27 mouse cellular contexts compared by ENCODE assay signal in genomic region chr2:92029387-92030133, GRCm38 (mm10). TPM values are rescaled to one million over a fixed set of nuclear protein-coding genes. Genes with fewer than 3 reads are reported as not detected.
DNase-seq lines count a peak whose midpoint lies in the region; ATAC-seq and TF ChIP-seq lines count a peak whose summit lies in the region.
"Had no signal": no experiment of that assay in that cellular context is flagged by ENCODE, and none has a peak within 500 bp of the region (broad histone marks: within the 10 kb centered on the region; RNA-seq: fewer than 3 reads in every experiment).

No protein-coding gene starts in this region.

- ATAC-seq in intestine, embryonic 16.5 days, result peak; percentile 52; the same call in 1 of the 2 replicates
- peak; percentile 78 for ATAC-seq in lung, postnatal 0 days
- ATAC-seq in stomach, postnatal 0 days (ENCODE audit: low FRiP score, low TSS enrichment), result peak; percentile 40
- no peak for ATAC-seq in hindbrain, embryonic 13.5 days (ENCODE audit: low FRiP score)

- H3K4me1 ChIP-seq in intestine, embryonic 16.5 days (ENCODE audit: control insufficient read depth, insufficient read depth, low read length), result peaks cover 11% of the 10 kb centered on the region
- no peaks in the 10 kb centered on the region for H3K4me1 ChIP-seq in lung, postnatal 0 days (ENCODE audit: insufficient read depth, low read depth, low read length)
- no peaks in the 10 kb centered on the region for H3K4me1 ChIP-seq in stomach, postnatal 0 days (replicated peaks; ENCODE audit: control insufficient read depth, insufficient read depth)
- H3K4me1 ChIP-seq in hindbrain, embryonic 13.5 days (replicated peaks), result peaks cover 7% of the 10 kb centered on the region; the same call in 1 of the 2 replicates
- H3K4me1 ChIP-seq: limb, embryonic 12.5 days; neural tube, embryonic 12.5 days had no signal

- no peaks in the 10 kb centered on the region for H3K27me3 ChIP-seq in intestine, embryonic 16.5 days (replicated peaks; ENCODE audit: control insufficient read depth, insufficient read depth, low read length)
- no peaks in the 10 kb centered on the region for H3K27me3 ChIP-seq in lung, postnatal 0 days (replicated peaks; ENCODE audit: insufficient read depth, low read length)
- no peaks in the 10 kb centered on the region for H3K27me3 ChIP-seq in stomach, postnatal 0 days (ENCODE audit: control insufficient read depth, insufficient read depth, low read length)
- H3K27me3 ChIP-seq in hindbrain, embryonic 13.5 days, result peaks cover 14% of the 10 kb centered on the region
- H3K27me3 ChIP-seq: midbrain, embryonic 15.5 days had no signal

- peak; percentile 40 to 56 for DNase-seq in lung, adult 18-20 months
- no peak for DNase-seq in lung, postnatal 36 days
- peak; percentile 77 for DNase-seq in lung, postnatal 0 days (ENCODE audit: low spot score)
- DNase-seq in stomach, postnatal 0 days (ENCODE audit: low spot score), result peak; percentile 58
- DNase-seq in cerebellum, adult 11-12 months, result no peak
- DNase-seq: adrenal gland, adult 2 months; adrenal gland, postnatal 36 days; B cell, adult 2 months; cerebellum, adult 2 months; cerebellum, postnatal 14 days; gastrocnemius, postnatal 10 days; heart, postnatal 10 days; kidney, adult 2 months; kidney, postnatal 36 days; right cerebral cortex, postnatal 4 days; thymus, postnatal 14 days had no signal

- no peak for TF ChIP-seq EP300 in lung, postnatal 0 days (IDR thresholded peaks at IDR 0.05)
- no peak for TF ChIP-seq EP300 in stomach, postnatal 0 days (optimal IDR thresholded peaks at IDR 0.05)

- H3K9me3 ChIP-seq in intestine, embryonic 16.5 days (ENCODE audit: control insufficient read depth, low read length), result no peaks in the 10 kb centered on the region
- H3K9me3 ChIP-seq in lung, postnatal 0 days (ENCODE audit: low read length), result no peaks in the 10 kb centered on the region
- H3K9me3 ChIP-seq in stomach, postnatal 0 days (ENCODE audit: control insufficient read depth, low read length), result no peaks in the 10 kb centered on the region
- no peaks in the 10 kb centered on the region for H3K9me3 ChIP-seq in hindbrain, embryonic 13.5 days
- H3K9me3 ChIP-seq: heart, embryonic 13.5 days; limb, embryonic 12.5 days; midbrain, embryonic 10.5 days; midbrain, embryonic 15.5 days; neural tube, embryonic 12.5 days had no signal

- H3K4me2 ChIP-seq in intestine, embryonic 16.5 days (ENCODE audit: low read depth, low read length), result no peak overlapping the region
- H3K4me2 ChIP-seq in lung, postnatal 0 days (replicated peaks; ENCODE audit: low read depth, low read length), result no peak overlapping the region
- no peak overlapping the region for H3K4me2 ChIP-seq in stomach, postnatal 0 days (replicated peaks; ENCODE audit: low read depth)
- no peak overlapping the region for H3K4me2 ChIP-seq in hindbrain, embryonic 13.5 days
- H3K4me2 ChIP-seq: heart, embryonic 13.5 days; limb, embryonic 12.5 days; midbrain, embryonic 15.5 days; neural tube, embryonic 12.5 days had no signal

- H3K36me3 ChIP-seq in intestine, embryonic 16.5 days (ENCODE audit: control insufficient read depth, insufficient read depth, low read length), result no peaks in the 10 kb centered on the region
- no peaks in the 10 kb centered on the region for H3K36me3 ChIP-seq in lung, postnatal 0 days (ENCODE audit: insufficient read depth, low read length)
- no peaks in the 10 kb centered on the region for H3K36me3 ChIP-seq in stomach, postnatal 0 days (ENCODE audit: control insufficient read depth, insufficient read depth, low read length)
- H3K36me3 ChIP-seq in hindbrain, embryonic 13.5 days, result no peaks in the 10 kb centered on the region
- H3K36me3 ChIP-seq: heart, embryonic 13.5 days; limb, embryonic 12.5 days; midbrain, embryonic 10.5 days; midbrain, embryonic 15.5 days; neural tube, embryonic 12.5 days had no signal

- no peak overlapping the region for H3K4me3 ChIP-seq in intestine, embryonic 16.5 days (ENCODE audit: low read length)
- no peak overlapping the region for H3K4me3 ChIP-seq in lung, postnatal 0 days (ENCODE audit: low read depth, low read length)
- H3K4me3 ChIP-seq in stomach, postnatal 0 days (ENCODE audit: low read depth, low read length), result no peak overlapping the region
- no peak overlapping the region for H3K4me3 ChIP-seq in hindbrain, embryonic 13.5 days
- H3K4me3 ChIP-seq: erythroblast, embryonic 14.5 days; heart, embryonic 13.5 days; layer of hippocampus, adult 2 months; left cerebral cortex, adult 2 months; limb, embryonic 12.5 days; midbrain, embryonic 10.5 days; midbrain, embryonic 15.5 days; neural tube, embryonic 12.5 days had no signal

- TF ChIP-seq CTCF in lung, postnatal 0 days (IDR thresholded peaks at IDR 0.05), result no peak
- no peak for TF ChIP-seq CTCF in stomach, postnatal 0 days (IDR thresholded peaks at IDR 0.05; ENCODE audit: low read depth)

- no peak overlapping the region for H3K9ac ChIP-seq in intestine, embryonic 16.5 days (ENCODE audit: low read depth, low read length)
- H3K9ac ChIP-seq in lung, postnatal 0 days (replicated peaks; ENCODE audit: low read depth), result no peak overlapping the region
- H3K9ac ChIP-seq in stomach, postnatal 0 days (ENCODE audit: low read length), result no peak overlapping the region
- no peak overlapping the region; the same call in 1 of the 2 replicates for H3K9ac ChIP-seq in hindbrain, embryonic 13.5 days
- H3K9ac ChIP-seq: heart, embryonic 13.5 days; limb, embryonic 12.5 days; midbrain, embryonic 15.5 days; neural tube, embryonic 12.5 days had no signal

- H3K27ac ChIP-seq in intestine, embryonic 16.5 days (ENCODE audit: low read length), result peak overlapping the region; percentile 39; the same call in 1 of the 2 replicates
- H3K27ac ChIP-seq in lung, postnatal 0 days (ENCODE audit: low read length), result peak overlapping the region; percentile 35
- peak overlapping the region; percentile 69 for H3K27ac ChIP-seq in stomach, postnatal 0 days (replicated peaks)
- H3K27ac ChIP-seq in hindbrain, embryonic 13.5 days, result no peak overlapping the region
- H3K27ac ChIP-seq: heart, embryonic 13.5 days; hindbrain, postnatal 0 days; layer of hippocampus, adult 2 months; left cerebral cortex, adult 2 months; limb, embryonic 12.5 days; midbrain, embryonic 10.5 days; midbrain, embryonic 15.5 days; neural tube, embryonic 12.5 days had no signal

- 60% methylated on average over 10 of the region's 10 CpGs for WGBS in intestine, embryonic 16.5 days
- WGBS in lung, postnatal 0 days, result 44% methylated on average over 10 of the region's 10 CpGs
- 50% methylated on average over 10 of the region's 10 CpGs for WGBS in stomach, postnatal 0 days
- WGBS in hindbrain, embryonic 13.5 days, result 77% methylated on average over 10 of the region's 10 CpGs

RNA-seq across cellular contexts. Expression of gene Creb3l1, which starts 5.3 kb away (rescaled TPM):
- polyA plus RNA-seq in intestine, embryonic 16.5 days (2015; fragmentation: Nextera tagmentation; extraction: Ambion mirVana), result 16.6 and 17.6 TPM in 2 replicates
- polyA plus RNA-seq in lung, postnatal 0 days (2015; fragmentation: Nextera tagmentation; extraction: Ambion mirVana), result 7.0 and 8.1 TPM in 2 replicates
- 13.2 and 15.6 TPM in 2 replicates for polyA plus RNA-seq in stomach, postnatal 0 days (2015; fragmentation: Nextera tagmentation; extraction: Ambion mirVana)
- polyA plus RNA-seq in hindbrain, embryonic 13.5 days (2015; fragmentation: Nextera tagmentation; extraction: Ambion mirVana), result 1.3 and 2.4 TPM in 2 replicates

RNA-seq across cellular contexts. Expression of gene Dgkz, which starts 53.9 kb away (rescaled TPM):
- 46.4 and 66.7 TPM in 2 replicates for polyA plus RNA-seq in intestine, embryonic 16.5 days (2015; fragmentation: Nextera tagmentation; extraction: Ambion mirVana)
- polyA plus RNA-seq in lung, postnatal 0 days (2015; fragmentation: Nextera tagmentation; extraction: Ambion mirVana), result 50.7 and 54.0 TPM in 2 replicates
- 18.6 and 23.2 TPM in 2 replicates for polyA plus RNA-seq in stomach, postnatal 0 days (2015; fragmentation: Nextera tagmentation; extraction: Ambion mirVana)
- polyA plus RNA-seq in hindbrain, embryonic 13.5 days (2015; fragmentation: Nextera tagmentation; extraction: Ambion mirVana), result 25.0 and 26.0 TPM in 2 replicates

Comparison
In these comparisons a context has a peak if more than half of its experiments do, and no peak if none do; other contexts are left out.
1. DNase-seq: peak in lung, adult 18-20 months (2 of 2), lung, postnatal 0 days (single experiment) and stomach, postnatal 0 days (single experiment); none in lung, postnatal 36 days (single experiment) and cerebellum, adult 11-12 months (single experiment).